Mouse (Mus musculus) C2C12 (cell line): ENCODE data around the gene Prom2.

Experiments
- CEBPB ChIP-seq: IDR thresholded peaks from one replicate; pipeline ENCODE4 v1.6.1; 2011; ENCODE audit warnings: low read depth, mild to moderate bottlenecking, control low read depth, moderate library complexity
- CTCF ChIP-seq: IDR thresholded peaks from one replicate; pipeline ENCODE4 v1.5.1; 2011; ENCODE audit not compliant: control insufficient read depth, insufficient read depth, insufficient read length
- USF1 ChIP-seq: IDR thresholded peaks from one replicate; pipeline ENCODE4 v1.6.1; 2011; ENCODE audit warnings: low read depth, mild to moderate bottlenecking, control low read depth, moderate library complexity

- TF ChIP-seq USF1 (no peak), CTCF (no peak), CEBPB (no peak)
Observed at GRCm38 (mm10) chr2:127531592-127531991, 9.7 kb downstream of the Prom2 start.
